In the genomic region with DNA sequence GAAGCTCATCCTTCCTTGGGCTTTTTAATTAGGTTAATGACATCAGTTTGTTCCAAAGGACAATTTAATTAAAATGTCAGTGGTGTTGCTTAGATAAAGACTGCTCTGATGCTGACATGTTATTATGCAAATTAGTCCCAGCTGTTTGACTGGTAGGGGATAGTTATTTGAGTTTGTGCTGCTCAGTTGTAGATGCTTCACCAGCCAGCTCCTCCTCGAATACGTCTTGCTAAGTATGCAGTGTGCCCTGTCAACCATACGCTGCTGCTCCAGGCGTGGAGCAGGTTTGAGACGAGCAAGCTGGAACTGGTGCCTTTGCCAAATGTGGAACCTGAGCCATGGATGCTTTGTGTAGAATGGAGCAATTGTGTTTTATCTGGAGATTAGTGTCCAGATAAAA, we compare ENCODE assay signal across 14 mouse cellular contexts.
DNase-seq lines count a peak whose midpoint lies in the region; ATAC-seq lines count a peak whose summit lies in the region.
"Had no signal": no experiment of that assay in that cellular context is flagged by ENCODE, and none has a peak within 500 bp of the region (broad histone marks: within the 10 kb centered on the region; RNA-seq: fewer than 3 reads in every experiment).

No protein-coding gene starts in this region.

- no peak overlapping the region for H3K4me2 ChIP-seq in forebrain, embryonic 11.5 days (ENCODE audit: low read depth, low read length, severe bottlenecking)
- no peak overlapping the region for H3K4me2 ChIP-seq in hindbrain, embryonic 14.5 days (replicated peaks)
- no peak overlapping the region for H3K4me2 ChIP-seq in neural tube, embryonic 13.5 days
- H3K4me2 ChIP-seq: liver, embryonic 11.5 days had no signal

- no peak overlapping the region for H3K9ac ChIP-seq in forebrain, embryonic 11.5 days (ENCODE audit: low read length)
- H3K9ac ChIP-seq in hindbrain, embryonic 14.5 days = no peak overlapping the region
- no peak overlapping the region for H3K9ac ChIP-seq in neural tube, embryonic 13.5 days

- H3K36me3 ChIP-seq in forebrain, embryonic 11.5 days (ENCODE audit: control insufficient read depth, insufficient read depth, low read length) = no peaks in the 10 kb centered on the region
- H3K36me3 ChIP-seq in forebrain, embryonic 10.5 days (replicated peaks) = no peaks in the 10 kb centered on the region
- no peaks in the 10 kb centered on the region for H3K36me3 ChIP-seq in hindbrain, embryonic 14.5 days (replicated peaks; ENCODE audit: control insufficient read depth, insufficient read depth)
- no peaks in the 10 kb centered on the region for H3K36me3 ChIP-seq in neural tube, embryonic 13.5 days

- DNase-seq in forebrain, embryonic 11.5 days (ENCODE audit: low spot score) = no peak
- DNase-seq in forebrain, embryonic 10.5 days (ENCODE audit: extremely low spot score, low spot score) = no peak
- DNase-seq in fat pad, adult 2 months (ENCODE audit: extremely low read depth, low read depth, low spot score) = peak; percentile 51
- DNase-seq in hindbrain, embryonic 14.5 days (ENCODE audit: low spot score) = no peak
- no peak for DNase-seq in urinary bladder, postnatal 36 days (ENCODE audit: low spot score in 2 of 2)
- DNase-seq in heart, postnatal 36 days = no peak
- DNase-seq in cerebellum, postnatal 25 days = no peak
- DNase-seq: cerebellum, adult 18-20 months; kidney, postnatal 25 days; right cerebral cortex, postnatal 25 days; thymus, postnatal 14 days had no signal

- H3K9me3 ChIP-seq in forebrain, embryonic 11.5 days (ENCODE audit: control insufficient read depth, low read length) = no peaks in the 10 kb centered on the region
- no peaks in the 10 kb centered on the region for H3K9me3 ChIP-seq in forebrain, embryonic 10.5 days
- no peaks in the 10 kb centered on the region for H3K9me3 ChIP-seq in hindbrain, embryonic 14.5 days (ENCODE audit: control insufficient read depth, low read length)
- no peaks in the 10 kb centered on the region for H3K9me3 ChIP-seq in neural tube, embryonic 13.5 days

- peaks cover 5% of the 10 kb centered on the region; the same call in 1 of the 2 replicates for H3K4me1 ChIP-seq in forebrain, embryonic 11.5 days (replicated peaks; ENCODE audit: control insufficient read depth, insufficient read depth, low read length)
- H3K4me1 ChIP-seq in forebrain, embryonic 10.5 days = peaks cover 34% of the 10 kb centered on the region
- 0 out of 2 replicates have a peak, but pooled peaks cover 7% of the 10 kb centered on the region for H3K4me1 ChIP-seq in hindbrain, embryonic 14.5 days (replicated peaks; ENCODE audit: control insufficient read depth, insufficient read depth, low read length)
- H3K4me1 ChIP-seq in neural tube, embryonic 13.5 days (replicated peaks) = peaks cover 12% of the 10 kb centered on the region

- peak overlapping the region; percentile 8; the same call in 1 of the 2 replicates for H3K27ac ChIP-seq in forebrain, embryonic 11.5 days (ENCODE audit: low read depth, low read length)
- H3K27ac ChIP-seq in forebrain, embryonic 10.5 days = no peak overlapping the region
- H3K27ac ChIP-seq in hindbrain, embryonic 14.5 days = peak overlapping the region; percentile 65
- peak overlapping the region; percentile 46; the same call in 1 of the 2 replicates for H3K27ac ChIP-seq in neural tube, embryonic 13.5 days (replicated peaks)

- H3K27me3 ChIP-seq in forebrain, embryonic 11.5 days (ENCODE audit: control insufficient read depth, insufficient read depth, low read length) = no peaks in the 10 kb centered on the region
- H3K27me3 ChIP-seq in forebrain, embryonic 10.5 days (ENCODE audit: poor library complexity, severe bottlenecking) = no peaks in the 10 kb centered on the region
- H3K27me3 ChIP-seq in hindbrain, embryonic 14.5 days (ENCODE audit: control insufficient read depth, insufficient read depth, low read length) = no peaks in the 10 kb centered on the region
- no peaks in the 10 kb centered on the region for H3K27me3 ChIP-seq in neural tube, embryonic 13.5 days
- H3K27me3 ChIP-seq: Patski had no signal

- intact Hi-C loops in heart, postnatal 36 days (cut with DNase I) = no loop called here

- ATAC-seq in forebrain, embryonic 11.5 days (replicated peaks; ENCODE audit: low FRiP score) = peak; percentile 78
- peak; percentile 92 for ATAC-seq in hindbrain, embryonic 14.5 days (ENCODE audit: low FRiP score)
- peak; percentile 91 for ATAC-seq in neural tube, embryonic 13.5 days (ENCODE audit: low read depth)
- ATAC-seq: Patski had no signal

- WGBS in forebrain, embryonic 11.5 days = 35% methylated on average over 5 of the region's 5 CpGs
- 41% methylated on average over 5 of the region's 5 CpGs for WGBS in forebrain, embryonic 10.5 days
- 31% methylated on average over 5 of the region's 5 CpGs for WGBS in hindbrain, embryonic 14.5 days
- WGBS in neural tube, embryonic 13.5 days = 44% methylated on average over 5 of the region's 5 CpGs

- no peak overlapping the region for H3K4me3 ChIP-seq in forebrain, embryonic 11.5 days (ENCODE audit: low read depth, low read length)
- H3K4me3 ChIP-seq in forebrain, embryonic 10.5 days = no peak overlapping the region
- H3K4me3 ChIP-seq in hindbrain, embryonic 14.5 days (replicated peaks; ENCODE audit: low read length) = no peak overlapping the region
- no peak overlapping the region for H3K4me3 ChIP-seq in neural tube, embryonic 13.5 days
